Mouse (Mus musculus) hindbrain, embryonic 12.5 days (tissue): ENCODE measurements around the gene Cdkn1a. TPM values are rescaled to one million over a fixed set of nuclear protein-coding genes. Genes with fewer than 3 reads are reported as not detected.

Source experiments
- ATAC-seq: fragments of 200-750 bp; cut with Nextera tagmentation; 2 replicates; pipeline ENCODE4 v1.8.0; 2017; ENCODE audit warnings: moderate TSS enrichment; ENCODE audit not compliant: low FRiP score
- H3K27ac ChIP-seq: fragments of 300-500 bp; sonication (generic); 2 replicates; pipeline ENCODE4 v1.5.1; 2016; ENCODE audit warnings: mild to moderate bottlenecking
- H3K27me3 ChIP-seq: fragments of 300-500 bp; sonication (generic); 2 replicates; pipeline ENCODE4 v1.6.1; 2016; ENCODE audit warnings: mild to moderate bottlenecking
- H3K36me3 ChIP-seq: fragments of 300-500 bp; sonication (generic); 2 replicates; pipeline ENCODE4 v1.6.1; 2016; ENCODE audit warnings: mild to moderate bottlenecking
- H3K4me1 ChIP-seq: fragments of 300-500 bp; sonication (generic); 2 replicates; pipeline ENCODE4 v1.6.1; 2016
- H3K4me2 ChIP-seq: fragments of 300-500 bp; sonication (generic); replicated peaks from 2 replicates; pipeline ENCODE4 v1.6.1; 2016; ENCODE audit warnings: mild to moderate bottlenecking
- H3K4me3 ChIP-seq: fragments of 300-500 bp; sonication (generic); 2 replicates; pipeline ENCODE4 v1.5.1; 2016; ENCODE audit warnings: mild to moderate bottlenecking
- H3K9ac ChIP-seq: fragments of 300-500 bp; sonication (generic); 2 replicates; pipeline ENCODE4 v1.6.1; 2016; ENCODE audit warnings: mild to moderate bottlenecking, moderate library complexity
- H3K9me3 ChIP-seq: fragments of 300-500 bp; sonication (generic); replicated peaks from 2 replicates; pipeline ENCODE4 v1.6.1; 2016; ENCODE audit warnings: mild to moderate bottlenecking
- WGBS: fragments of 180-500 bp; shearing (Covaris S2); methylation state at CpG from one replicate; pipeline ENCODE4 v1.1.7; 2016; 5-methylcytosine and 5-hydroxymethylcytosine counted together
- polyA plus RNA-seq: library from polyadenylated mRNA; unstranded; fragments of >200 nt; fragmentation: Nextera tagmentation; extraction: Ambion mirVana; gene quantifications from 2 replicates; pipeline ENCODE4 v1.2.1, GENCODE M21; 2016

The Cdkn1a gene
- polyA plus RNA-seq, 1 experiment from 2014 or later = 39.0 TPM

DNA sequence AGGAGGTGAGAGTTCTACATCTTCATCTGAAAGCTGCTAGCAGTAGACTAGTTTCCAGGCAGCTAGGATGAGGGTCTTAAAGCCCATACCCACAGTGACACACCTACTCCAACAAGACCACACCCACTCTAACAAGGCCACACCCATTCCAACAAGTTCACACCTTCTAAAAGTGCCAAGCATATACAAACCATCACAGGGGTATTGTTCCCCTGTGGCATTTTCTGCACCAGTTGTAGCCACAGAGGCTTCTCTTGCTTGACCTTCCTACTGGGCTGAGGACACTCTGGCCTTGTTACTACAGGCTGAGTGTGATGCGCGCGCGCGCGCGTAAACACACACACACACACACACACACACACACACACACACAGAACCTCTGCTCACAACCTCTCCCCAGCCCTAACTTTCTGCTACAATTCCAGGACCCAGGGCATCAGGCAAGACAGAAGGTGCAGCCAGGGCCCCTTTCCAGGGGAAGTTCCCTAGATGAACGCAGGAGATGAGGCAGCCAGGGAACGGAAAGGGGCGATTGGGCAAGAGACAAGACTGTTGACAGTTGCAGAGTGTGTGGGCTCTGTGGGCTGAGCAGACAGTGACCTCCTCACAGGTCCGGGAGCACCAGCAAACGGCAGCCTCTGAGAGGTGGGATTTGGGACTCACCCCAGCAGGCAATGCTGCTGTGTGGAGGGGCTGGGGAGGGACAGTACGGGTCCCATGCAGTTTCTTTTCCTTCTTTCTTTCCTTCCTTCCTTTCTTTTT, 23.0 kb downstream of the Cdkn1a start, which contains the start of gene Rab44:
Rab44 (plus strand) TSS at position 555 of the 762 bp plus-strand sequence.
- Histone ChIP-seq H3K36me3 (no peaks in the 10 kb centered on the region), H3K4me3 (no peak within 1 kb of the TSS), H3K27me3 (no peaks in the 10 kb centered on the region), H3K27ac (no peak within 1 kb of the TSS), H3K4me2 (no peak within 1 kb of the TSS), H3K9me3 (no peaks in the 10 kb centered on the region), H3K4me1 (no peaks in the 10 kb centered on the region), H3K9ac (no peak within 1 kb of the TSS)
- 94% methylated on average over 13 of the region's 13 CpGs for WGBS
- no peak for ATAC-seq

DNA sequence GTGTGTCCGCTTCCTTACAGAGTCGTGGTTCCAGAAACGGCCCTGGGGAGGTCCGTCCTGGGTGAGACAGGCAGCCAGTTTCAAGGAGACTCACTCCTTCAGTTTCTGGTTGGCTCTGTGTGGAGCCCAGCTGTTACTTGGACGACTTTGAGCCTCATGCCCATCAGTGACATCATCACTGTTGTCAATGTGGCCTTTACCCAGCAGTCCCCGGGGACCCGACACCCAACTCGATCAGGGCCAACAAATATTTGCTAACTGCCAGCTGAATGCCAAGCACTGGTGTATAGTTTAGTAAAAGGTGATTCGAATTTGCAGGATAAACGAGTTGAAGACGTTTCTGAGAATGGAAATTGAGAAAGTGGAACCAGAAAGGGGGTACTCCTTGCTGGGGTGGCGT, 25.2 kb downstream of the Cdkn1a start:
- ATAC-seq = no peak
- H3K36me3 ChIP-seq = no peaks in the 10 kb centered on the region
- no peaks in the 10 kb centered on the region for H3K9me3 ChIP-seq
- H3K9ac ChIP-seq = no peak overlapping the region
- H3K4me2 ChIP-seq = no peak overlapping the region
- H3K4me1 ChIP-seq = no peaks in the 10 kb centered on the region
- 75% methylated on average over 12 of the region's 12 CpGs for WGBS
- 0 out of 2 replicates have a peak, but pooled peaks cover 4% of the 10 kb centered on the region for H3K27me3 ChIP-seq
- H3K27ac ChIP-seq = no peak overlapping the region
- H3K4me3 ChIP-seq = no peak overlapping the region

DNA sequence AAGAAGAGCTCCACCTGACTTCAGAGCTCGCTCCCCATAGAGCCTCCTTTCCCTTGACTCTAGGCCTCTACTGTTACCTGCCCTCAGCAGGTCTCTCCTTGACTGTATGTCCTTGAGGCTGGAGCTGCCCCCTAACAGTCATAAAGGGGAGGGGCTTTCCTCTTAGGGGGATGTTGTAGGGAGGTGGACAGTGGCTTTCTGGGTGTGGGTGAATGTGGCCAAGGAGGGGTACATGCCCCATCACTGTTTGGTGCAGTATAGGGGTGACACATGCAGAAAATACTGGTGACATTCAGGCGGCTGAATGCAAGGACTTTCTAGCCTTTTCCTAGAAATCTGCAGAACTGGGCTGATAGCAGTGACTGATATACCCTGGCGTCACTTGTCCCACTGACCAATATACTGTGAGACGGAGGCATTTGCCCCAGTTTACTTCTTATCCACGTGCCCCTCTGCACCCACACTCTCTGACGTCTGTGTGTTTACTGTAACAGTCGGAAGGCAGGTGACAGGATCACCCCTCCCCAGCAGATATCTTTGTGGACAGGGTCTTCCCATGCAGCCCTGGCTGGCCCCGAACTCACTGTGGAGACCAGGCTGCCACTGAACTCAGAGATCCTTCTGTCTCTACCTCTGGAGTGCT, 26.4 kb downstream of the Cdkn1a start:
- H3K27ac ChIP-seq = no peak overlapping the region
- no peak for ATAC-seq
- no peaks in the 10 kb centered on the region for H3K4me1 ChIP-seq
- H3K4me3 ChIP-seq = no peak overlapping the region
- H3K27me3 ChIP-seq = 0 out of 2 replicates have a peak, but pooled peaks cover 4% of the 10 kb centered on the region
- no peak overlapping the region for H3K4me2 ChIP-seq
- no peaks in the 10 kb centered on the region for H3K9me3 ChIP-seq
- 80% methylated on average over 8 of the region's 8 CpGs for WGBS
- H3K9ac ChIP-seq = no peak overlapping the region
- H3K36me3 ChIP-seq = no peaks in the 10 kb centered on the region

DNA sequence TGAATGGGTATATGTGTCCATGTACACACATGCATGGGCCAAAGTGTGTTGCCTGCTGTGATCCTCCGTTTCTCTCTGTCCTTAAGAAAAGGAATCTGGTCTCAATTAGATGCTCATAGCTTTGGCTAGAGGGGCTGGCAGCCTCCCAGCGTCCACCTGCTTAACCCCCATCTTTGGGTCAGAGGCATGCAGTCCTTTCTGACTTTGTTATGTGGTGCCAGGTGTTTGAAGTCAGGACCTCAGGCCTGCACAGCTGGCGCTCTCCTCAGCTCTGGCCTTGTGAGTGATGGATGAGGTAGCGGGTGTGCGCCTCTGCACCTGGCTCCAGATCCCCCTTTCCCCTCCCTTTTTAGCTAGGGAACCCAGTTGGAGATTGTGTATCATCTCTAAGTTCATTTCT, 27.3 kb downstream of the Cdkn1a start:
- Histone ChIP-seq H3K27ac (no peak overlapping the region), H3K9ac (no peak overlapping the region), H3K9me3 (no peaks in the 10 kb centered on the region), H3K4me3 (no peak overlapping the region), H3K4me1 (no peaks in the 10 kb centered on the region), H3K36me3 (no peaks in the 10 kb centered on the region), H3K27me3 (0 out of 2 replicates have a peak, but pooled peaks cover 4% of the 10 kb centered on the region), H3K4me2 (no peak overlapping the region)
- ATAC-seq = no peak
- 51% methylated on average over 5 of the region's 5 CpGs for WGBS

DNA sequence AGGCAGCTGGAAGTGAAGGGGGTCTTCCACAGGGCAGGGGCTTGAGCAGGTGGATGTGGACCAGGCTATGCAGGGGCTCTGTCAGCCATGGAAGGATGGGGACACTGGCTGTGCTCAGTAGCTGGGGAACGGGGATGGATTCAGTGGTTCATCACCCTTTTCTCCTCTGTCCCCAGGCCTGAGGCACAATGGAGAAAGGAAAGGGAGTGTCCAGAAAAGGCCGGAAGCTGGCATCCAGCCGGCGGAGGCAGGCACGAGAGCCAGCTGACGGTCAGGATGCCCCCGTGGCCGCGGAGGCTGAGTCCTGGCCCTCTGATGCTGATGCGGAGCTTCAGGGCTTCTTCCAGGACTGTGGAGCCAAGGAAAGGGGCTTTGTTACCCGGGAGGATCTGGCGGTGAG, 29.9 kb downstream of the Cdkn1a start:
- H3K27me3 ChIP-seq = 0 out of 2 replicates have a peak, but pooled peaks cover 4% of the 10 kb centered on the region
- H3K9ac ChIP-seq = no peak overlapping the region
- no peaks in the 10 kb centered on the region for H3K4me1 ChIP-seq
- ATAC-seq = no peak
- no peak overlapping the region for H3K4me2 ChIP-seq
- H3K4me3 ChIP-seq = no peak overlapping the region
- WGBS = 62% methylated on average over 12 of the region's 12 CpGs
- no peak overlapping the region for H3K27ac ChIP-seq
- H3K9me3 ChIP-seq = no peaks in the 10 kb centered on the region
- H3K36me3 ChIP-seq = no peaks in the 10 kb centered on the region

DNA sequence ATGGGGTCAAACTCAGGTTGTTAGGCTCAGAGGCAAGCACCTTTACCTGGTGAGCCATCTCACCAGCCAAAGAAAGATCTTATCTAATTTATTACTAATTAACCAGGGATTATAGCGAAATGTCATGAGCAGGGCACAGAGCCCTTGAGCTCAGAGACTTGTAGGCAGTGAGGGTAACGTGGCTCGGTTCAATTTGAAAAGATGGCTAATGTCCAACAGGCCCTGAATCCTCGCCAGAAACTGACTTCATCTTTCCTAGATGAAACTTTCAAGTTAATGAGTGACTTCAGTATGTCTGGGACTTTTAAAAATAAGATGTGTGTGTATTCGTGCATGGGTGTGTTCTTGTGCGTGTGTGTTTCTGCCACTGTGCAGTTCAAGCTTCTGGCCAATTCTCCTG, 32.0 kb downstream of the Cdkn1a start:
- WGBS = 86% methylated on average over 6 of the region's 6 CpGs

DNA sequence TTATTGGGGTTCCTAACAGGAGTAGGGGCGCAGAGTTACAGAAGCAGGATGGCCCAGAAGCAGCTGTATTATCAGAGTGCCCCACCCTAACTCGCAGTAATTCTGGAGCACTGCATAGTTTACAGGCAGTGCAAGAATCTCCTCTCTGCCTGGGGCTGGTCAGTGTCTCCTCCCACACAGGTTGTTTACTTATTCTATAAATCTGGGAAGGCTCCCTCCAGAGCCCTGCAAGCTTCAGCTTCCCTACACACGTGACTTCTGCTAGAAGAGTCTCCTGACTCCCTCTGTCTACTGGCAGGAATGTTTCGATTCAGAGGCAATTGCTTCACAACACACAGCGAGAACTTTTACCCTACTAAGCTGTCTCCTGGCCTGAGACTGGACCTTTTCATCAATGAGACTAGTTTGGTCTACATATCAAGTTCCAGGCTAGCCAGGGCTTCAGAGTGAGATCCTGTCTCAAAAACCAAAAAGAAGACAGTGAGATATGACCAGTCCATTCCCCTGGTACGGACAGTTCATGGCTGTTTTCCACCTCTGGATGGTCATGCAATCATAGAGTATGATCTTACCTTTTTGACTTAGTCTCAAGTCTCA, 32.9 kb downstream of the Cdkn1a start:
- Histone ChIP-seq H3K9me3 (no peaks in the 10 kb centered on the region), H3K4me1 (no peaks in the 10 kb centered on the region), H3K27ac (no peak overlapping the region), H3K36me3 (no peaks in the 10 kb centered on the region), H3K4me3 (no peak overlapping the region), H3K9ac (no peak overlapping the region), H3K4me2 (no peak overlapping the region), H3K27me3 (0 out of 2 replicates have a peak, but pooled peaks cover 4% of the 10 kb centered on the region)
- no peak for ATAC-seq
- 82% methylated on average over 6 of the region's 6 CpGs for WGBS

More for the DNA sequence above, 32.0 kb downstream of the Cdkn1a start:
- H3K9me3 ChIP-seq = no peaks in the 10 kb centered on the region
- H3K4me2 ChIP-seq = no peak overlapping the region
- no peaks in the 10 kb centered on the region for H3K4me1 ChIP-seq
- H3K4me3 ChIP-seq = no peak overlapping the region
- ATAC-seq = no peak
- H3K27me3 ChIP-seq = 0 out of 2 replicates have a peak, but pooled peaks cover 4% of the 10 kb centered on the region
- no peak overlapping the region for H3K9ac ChIP-seq
- H3K27ac ChIP-seq = no peak overlapping the region
- H3K36me3 ChIP-seq = no peaks in the 10 kb centered on the region

DNA sequence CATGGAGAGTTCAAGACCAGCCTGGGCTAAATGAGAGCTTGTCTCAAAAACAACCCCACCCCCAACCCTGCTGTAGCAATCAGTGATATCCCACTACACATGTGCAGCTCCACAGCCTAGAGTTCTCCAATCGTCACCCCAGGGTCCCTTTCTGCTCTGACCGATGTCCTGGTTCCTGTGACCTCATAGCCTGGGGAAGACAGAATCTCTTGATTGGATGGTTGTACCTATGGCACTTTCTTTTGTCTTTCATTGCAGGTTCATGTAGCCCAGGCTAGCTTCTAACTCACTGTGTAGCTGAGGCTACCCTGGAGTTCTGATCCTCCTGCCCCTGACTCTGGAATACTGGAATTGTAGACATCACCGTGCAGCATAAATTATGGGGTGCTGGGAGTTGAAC, 35.8 kb downstream of the Cdkn1a start:
- no peak overlapping the region for H3K4me2 ChIP-seq
- H3K4me1 ChIP-seq = 0 out of 2 replicates have a peak, but pooled peaks cover 4% of the 10 kb centered on the region
- H3K9me3 ChIP-seq = no peaks in the 10 kb centered on the region
- H3K27me3 ChIP-seq = no peaks in the 10 kb centered on the region
- no peak overlapping the region for H3K27ac ChIP-seq
- ATAC-seq = no peak
- no peak overlapping the region for H3K4me3 ChIP-seq
- 95% methylated on average over 3 of the region's 3 CpGs for WGBS
- H3K36me3 ChIP-seq = no peaks in the 10 kb centered on the region
- H3K9ac ChIP-seq = no peak overlapping the region

DNA sequence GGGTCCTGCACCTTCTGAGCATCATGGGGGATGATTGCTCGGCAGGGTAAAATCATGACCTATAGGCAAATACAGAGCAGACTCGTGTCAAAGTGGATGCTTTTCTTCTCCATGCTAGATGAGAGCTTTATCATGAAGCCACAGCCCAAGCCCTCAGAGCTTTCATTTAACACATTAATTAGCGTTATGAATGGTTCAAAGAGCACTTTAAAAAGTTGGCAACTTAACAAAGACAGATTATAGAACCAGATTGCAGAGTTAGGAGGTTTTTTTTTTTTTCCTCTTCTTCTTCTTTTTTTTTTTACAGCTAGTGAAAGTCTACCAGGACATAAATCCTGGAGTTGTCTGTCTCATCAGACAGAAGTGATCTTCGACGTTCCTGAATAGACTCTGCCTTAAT, 38.6 kb downstream of the Cdkn1a start:
- Histone ChIP-seq H3K9me3 (no peaks in the 10 kb centered on the region), H3K4me2 (no peak overlapping the region), H3K4me3 (no peak overlapping the region), H3K27ac (no peak overlapping the region), H3K9ac (no peak overlapping the region), H3K36me3 (no peaks in the 10 kb centered on the region), H3K27me3 (no peaks in the 10 kb centered on the region), H3K4me1 (0 out of 2 replicates have a peak, but pooled peaks cover 4% of the 10 kb centered on the region)
- WGBS = 42% methylated on average over 5 of the region's 5 CpGs
- ATAC-seq = no peak

DNA sequence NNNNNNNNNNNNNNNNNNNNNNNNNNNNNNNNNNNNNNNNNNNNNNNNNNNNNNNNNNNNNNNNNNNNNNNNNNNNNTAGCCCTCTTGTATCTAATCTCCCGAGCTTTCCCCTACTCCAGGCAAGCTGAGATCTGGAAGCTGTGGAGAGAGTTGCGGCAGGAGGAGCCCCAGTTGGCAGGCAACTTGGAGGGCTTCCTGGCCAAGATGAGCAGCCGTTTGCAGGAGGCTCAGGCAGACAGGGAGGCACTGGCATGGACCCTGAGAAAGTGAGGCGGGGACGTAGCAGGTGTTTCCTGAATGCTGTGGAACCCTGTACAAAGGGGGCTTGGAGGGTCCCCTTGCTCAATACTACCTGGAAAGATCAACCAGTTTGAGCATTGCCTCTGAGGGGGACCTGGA, 44.3 kb downstream of the Cdkn1a start:
- ATAC-seq = no peak
- Histone ChIP-seq H3K27ac (no peak overlapping the region), H3K9me3 (no peaks in the 10 kb centered on the region), H3K27me3 (no peaks in the 10 kb centered on the region), H3K4me1 (0 out of 2 replicates have a peak, but pooled peaks cover 4% of the 10 kb centered on the region), H3K9ac (no peak overlapping the region), H3K4me3 (no peak overlapping the region), H3K36me3 (no peaks in the 10 kb centered on the region), H3K4me2 (no peak overlapping the region)
- WGBS = 84% methylated on average over 5 of the region's 5 CpGs

DNA sequence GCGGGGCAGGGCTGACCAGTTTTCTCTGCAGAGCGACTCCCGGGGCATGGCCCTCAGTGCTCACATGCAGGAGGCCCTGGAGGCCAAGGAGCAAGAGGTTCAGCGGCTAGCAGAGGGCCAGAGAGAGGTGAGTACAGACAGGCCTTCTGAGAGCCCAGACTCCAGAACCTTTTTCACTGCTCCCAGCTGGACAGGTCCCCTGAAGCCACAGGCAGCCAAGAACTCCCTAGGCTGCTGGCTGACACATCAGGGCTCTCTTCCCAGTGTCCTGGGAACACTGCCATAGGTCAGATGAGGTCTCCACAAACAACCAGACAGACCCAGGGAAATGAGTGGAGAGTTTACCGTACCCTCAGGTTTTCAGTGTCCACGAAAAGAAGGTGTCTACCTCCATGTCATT, 45.5 kb downstream of the Cdkn1a start:
- Histone ChIP-seq H3K27me3 (no peaks in the 10 kb centered on the region), H3K4me3 (no peak overlapping the region), H3K4me1 (0 out of 2 replicates have a peak, but pooled peaks cover 2% of the 10 kb centered on the region), H3K36me3 (no peaks in the 10 kb centered on the region), H3K9ac (no peak overlapping the region), H3K4me2 (no peak overlapping the region), H3K27ac (no peak overlapping the region), H3K9me3 (no peaks in the 10 kb centered on the region)
- 64% methylated on average over 6 of the region's 6 CpGs for whole genome bisulfite sequencing
- no peak for ATAC-seq

DNA sequence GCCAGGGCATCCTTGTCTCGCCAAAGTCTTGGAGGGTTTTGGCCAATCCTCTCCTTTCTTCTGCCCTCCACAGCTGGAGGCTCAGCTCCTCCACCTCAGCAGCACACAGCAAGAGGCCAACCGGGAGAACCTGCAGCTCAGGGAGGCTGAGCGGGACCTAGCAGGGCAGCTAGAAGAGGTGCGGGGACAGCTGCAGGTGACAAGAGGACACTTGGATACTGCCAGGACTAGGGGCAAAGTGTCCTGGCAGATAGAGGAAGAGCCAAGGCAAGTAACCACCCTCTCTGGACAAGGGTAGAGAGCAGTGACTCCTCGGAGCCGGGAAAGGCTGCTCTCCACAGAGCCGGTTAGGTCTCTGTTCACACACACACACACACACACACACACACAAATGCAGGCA, 47.1 kb downstream of the Cdkn1a start:
- ATAC-seq = no peak
- Histone ChIP-seq H3K9me3 (no peaks in the 10 kb centered on the region), H3K4me1 (no peaks in the 10 kb centered on the region), H3K36me3 (no peaks in the 10 kb centered on the region), H3K27me3 (no peaks in the 10 kb centered on the region), H3K4me2 (no peak overlapping the region), H3K4me3 (no peak overlapping the region), H3K27ac (no peak overlapping the region), H3K9ac (no peak overlapping the region)
- 77% methylated on average over 7 of the region's 7 CpGs for WGBS
